Mouse (Mus musculus): ENCODE results near the gene Pcgf5.
"Not testable (repeated sequence)": the region's sequence is repeated elsewhere in the genome, so short reads cannot be mapped to it uniquely, and the experiment has no call there.

Pcgf5 gene

DNA sequence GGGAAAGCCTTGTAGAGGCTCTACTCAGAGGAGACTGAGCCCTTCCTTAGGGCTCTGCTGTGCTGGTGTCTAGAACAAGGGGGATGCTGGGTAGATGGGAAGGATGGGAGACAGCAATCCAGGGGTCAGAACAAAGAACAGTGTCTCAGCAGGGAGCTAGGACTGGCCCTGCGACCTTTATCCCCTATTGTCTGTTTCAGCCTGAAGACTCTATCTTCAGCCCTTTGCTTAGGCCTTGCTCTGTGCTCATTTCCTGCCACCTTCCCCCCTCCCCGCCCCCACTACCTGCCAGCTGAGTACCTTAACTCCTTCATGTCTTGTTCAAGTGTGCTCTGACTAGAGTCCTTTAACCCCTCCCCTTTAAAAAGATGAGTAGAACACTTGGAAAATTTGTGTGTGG is 36.3 kb downstream of the Pcgf5 start:
- DNase-seq (ENCODE audit: low spot score in 2 of 2), result no peak

DNA sequence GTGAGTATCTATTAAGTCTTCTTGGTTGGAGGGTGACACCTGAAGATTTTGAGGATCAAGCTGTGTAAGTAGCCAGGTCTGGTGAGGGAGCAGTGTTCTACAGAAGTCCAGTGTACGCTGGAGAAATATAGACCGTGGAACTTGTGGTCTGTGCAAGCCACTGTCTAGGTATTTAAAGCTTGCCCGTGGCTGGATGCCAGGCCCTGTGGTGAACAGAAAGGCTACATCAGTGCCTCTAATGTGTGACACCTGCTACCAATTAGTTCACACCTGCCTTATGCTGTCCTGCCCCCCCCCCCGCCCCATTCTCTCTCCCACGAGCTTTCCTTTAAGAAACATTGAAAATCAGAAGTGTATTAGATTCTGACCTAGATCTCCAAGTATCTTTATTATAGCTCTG is 40.4 kb downstream of the Pcgf5 start:
- no peak for DNase-seq (ENCODE audit: low spot score in 2 of 2)

DNA sequence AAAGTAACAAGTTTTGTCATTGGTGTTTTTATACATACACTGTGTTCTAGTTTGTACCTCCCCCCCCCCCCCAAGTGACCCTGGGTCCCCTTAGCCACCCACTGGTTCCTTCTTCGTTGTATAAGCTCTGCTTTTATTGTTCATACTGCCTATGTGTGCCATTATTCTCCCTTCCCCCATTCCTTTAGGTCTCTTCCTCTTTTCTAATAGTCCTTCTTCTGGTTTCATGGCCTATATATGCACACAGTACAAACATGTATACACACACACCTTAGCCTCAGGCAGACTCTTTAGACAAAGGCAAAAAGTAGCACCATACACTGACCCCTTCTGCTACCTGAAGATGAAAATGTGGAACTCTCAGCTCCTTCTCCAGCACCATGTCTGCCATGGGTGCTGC is 42.6 kb downstream of the Pcgf5 start:
- DNase-seq (ENCODE audit: low spot score in 2 of 2), result no peak

DNA sequence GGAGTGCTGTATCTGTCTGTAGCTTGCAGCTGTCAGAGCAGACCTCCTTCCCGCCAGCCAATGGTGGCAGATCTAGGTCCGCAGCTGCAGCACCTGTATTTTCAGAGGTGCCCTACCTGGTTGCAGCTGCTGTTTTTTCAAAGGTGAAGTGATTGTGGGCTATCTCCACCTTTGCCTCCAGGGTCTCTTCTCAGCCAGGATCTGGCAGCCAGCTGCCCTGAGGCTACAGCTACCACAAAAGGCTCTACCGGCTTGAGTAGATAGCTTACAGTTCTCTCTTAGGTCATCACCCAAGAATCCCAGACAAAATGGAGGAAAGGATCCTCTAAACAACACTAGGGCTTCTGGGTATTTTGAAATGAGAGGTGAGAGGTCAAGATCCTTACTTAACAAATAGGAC is 50.4 kb downstream of the Pcgf5 start:
- no peak for DNase-seq (ENCODE audit: low spot score in 2 of 2)

DNA sequence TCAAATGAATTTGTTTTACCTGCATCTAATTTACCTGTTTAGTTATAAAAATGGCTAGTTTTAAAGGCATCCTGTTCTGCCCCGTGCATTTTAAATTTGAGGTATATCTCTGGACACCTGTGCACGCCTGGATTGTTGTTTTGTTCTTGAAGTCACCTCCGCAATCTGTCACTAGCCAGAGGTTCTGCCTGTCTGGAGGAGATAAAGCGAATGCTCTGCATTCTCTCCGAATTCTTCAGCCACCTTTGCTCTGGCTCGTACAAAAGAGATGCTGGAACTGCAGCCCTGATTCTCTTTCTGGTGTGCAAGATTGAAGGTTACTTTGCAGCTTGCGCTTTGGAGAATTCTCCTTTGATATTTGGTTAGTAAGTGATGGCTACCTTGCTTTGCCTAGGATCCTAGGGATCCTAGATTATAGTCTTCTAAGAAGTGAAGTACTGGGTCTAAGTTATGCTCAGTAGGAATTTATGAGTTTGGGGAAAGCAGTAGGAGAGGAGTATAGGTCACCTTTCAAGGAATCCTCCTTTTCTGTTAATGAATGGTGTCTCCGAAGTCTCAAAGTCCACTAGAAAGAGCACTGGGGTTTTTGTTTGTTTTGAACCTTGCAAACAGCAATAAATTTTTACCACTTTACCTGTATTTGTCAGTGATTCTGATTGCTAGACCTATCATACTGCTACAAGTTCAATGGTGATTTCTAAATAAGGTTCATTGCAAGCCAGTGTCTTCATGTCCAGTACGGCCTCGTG is 60.4 kb downstream of the Pcgf5 start:
- DNase-seq (ENCODE audit: low spot score in 2 of 2), result no peak

DNA sequence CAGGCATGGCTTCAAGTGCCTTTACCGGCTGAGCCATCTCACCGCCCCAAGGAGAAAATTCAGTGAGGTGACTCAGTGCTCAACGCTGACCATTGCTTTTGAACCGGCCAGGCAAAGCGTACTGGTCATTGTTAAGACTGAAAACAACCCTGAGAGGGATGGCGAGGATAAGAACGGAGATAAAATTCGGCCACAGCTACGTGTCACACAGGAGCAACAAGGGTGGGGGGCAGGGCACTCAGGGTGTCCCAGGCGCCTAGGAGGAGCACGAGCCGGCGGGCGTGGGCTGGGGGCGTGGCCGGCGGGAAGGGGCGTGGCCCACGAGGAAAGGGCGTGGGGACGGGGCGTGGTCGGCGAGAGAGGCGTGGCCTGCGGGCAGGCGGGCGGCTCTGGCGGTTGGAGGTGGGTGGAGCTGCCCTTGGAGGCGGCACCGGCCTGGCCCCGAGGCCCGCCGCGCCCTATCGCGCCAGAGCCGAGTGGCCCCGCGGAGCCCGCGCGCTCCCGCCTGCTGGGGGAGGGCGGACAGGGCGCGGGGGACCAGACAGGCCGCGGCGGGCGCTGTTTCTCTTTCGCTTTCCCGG is 61.3 kb downstream of the Pcgf5 start:
- peak; percentile 68 to 85 for DNase-seq (ENCODE audit: low spot score in 2 of 2)

DNA sequence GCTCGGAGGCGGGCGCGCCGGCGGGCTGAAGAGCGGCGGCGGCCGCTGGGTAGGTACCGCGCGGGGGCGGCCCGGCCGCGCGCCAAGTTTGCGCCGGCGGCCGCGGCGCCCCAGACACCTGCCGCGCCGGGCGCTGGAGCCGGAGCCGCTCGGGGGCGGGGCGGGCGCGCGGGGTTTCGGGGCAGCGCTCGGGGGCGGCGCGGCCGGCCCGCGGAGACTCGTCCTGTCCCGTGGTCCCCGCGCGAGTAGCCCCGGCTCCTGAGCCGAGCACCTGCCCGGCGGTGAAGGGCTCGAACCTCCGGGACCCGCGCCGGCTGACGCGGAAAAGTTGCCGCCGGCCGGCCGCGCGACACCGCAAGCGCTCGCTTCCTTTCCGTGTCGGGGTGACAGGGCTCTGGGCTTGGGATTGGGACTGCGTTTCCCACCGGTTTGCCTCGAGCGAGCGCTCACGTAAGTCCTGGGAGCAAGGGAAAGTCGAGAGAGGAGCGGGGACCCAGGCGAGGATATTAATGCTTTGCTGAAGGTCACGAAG is 61.8 kb downstream of the Pcgf5 start:
- peak in 1 of 2 experiments; percentile 29 for DNase-seq (ENCODE audit: low spot score in 2 of 2)

DNA sequence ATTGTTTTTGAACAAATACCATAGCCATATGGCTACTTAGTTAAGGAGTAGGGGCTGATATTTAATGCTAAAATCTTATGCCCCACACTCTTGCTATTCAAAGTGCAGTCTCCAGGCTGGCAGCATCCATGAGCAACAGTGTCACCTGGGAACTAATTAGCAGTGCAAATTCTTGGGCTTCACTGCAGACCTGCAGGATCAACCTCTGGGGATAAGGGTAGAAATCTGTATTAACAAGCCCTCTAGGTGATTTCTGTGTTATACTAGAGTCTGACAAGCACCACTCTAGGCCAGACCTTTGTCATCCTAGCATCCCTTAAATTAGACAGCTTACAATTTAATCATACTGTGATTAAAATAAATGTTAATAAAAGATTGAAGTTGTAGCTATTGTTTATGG is 71.8 kb downstream of the Pcgf5 start:
- no peak for DNase-seq (ENCODE audit: low spot score in 2 of 2)

DNA sequence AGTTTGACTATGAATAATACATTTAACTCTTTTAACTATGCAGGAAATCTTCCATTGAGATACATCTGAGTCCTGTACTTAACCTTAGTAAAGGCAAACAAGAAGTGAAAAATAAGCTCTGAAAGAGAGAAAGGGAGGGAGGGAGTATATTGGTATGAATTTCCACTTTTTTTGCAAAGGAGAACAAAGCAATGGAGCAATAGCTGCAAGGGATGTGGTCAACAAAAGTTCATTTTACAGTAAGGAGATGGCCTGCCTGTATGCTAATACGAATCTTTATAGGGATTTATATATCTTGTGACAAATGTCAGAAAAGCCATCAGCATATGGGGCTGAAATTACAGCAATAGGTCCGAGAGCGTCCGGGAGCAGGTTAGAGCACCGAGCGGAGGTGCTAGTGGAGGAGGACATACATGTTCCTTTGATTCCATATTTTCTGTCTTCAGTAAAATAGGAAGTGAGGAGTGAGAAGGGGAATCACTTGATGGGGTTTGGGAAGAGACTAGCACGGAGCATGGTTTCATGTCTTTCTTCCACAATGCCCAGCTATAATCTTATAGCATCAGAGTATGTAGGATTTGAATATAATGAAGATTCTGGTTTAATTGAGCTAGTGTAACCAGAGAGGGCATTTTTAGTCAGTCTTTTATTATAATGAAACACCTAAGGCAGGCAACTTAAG is 79.2 kb downstream of the Pcgf5 start:
- DNase-seq (ENCODE audit: low spot score in 2 of 2), result no peak

DNA sequence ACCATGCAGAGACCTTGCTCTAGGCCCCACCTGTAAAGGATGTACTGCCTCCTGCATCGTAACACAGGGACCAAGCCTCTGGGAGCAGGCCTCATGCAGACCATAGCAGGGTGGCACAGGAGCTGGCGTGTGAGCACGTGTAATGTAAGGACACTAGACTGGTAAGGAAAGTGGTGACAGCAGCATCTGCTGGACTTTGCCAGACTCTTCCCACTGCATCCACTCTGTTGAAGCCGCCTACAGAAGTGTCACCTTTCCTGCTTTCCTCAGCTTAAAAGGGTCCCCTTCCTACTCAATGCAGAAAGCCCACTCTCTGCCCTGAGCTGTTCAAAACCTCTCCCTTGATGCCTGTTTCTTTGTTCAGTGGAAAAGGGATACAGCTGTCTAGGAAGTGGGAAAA is 80.0 kb downstream of the Pcgf5 start:
- DNase-seq (ENCODE audit: low spot score in 2 of 2), result no peak

DNA sequence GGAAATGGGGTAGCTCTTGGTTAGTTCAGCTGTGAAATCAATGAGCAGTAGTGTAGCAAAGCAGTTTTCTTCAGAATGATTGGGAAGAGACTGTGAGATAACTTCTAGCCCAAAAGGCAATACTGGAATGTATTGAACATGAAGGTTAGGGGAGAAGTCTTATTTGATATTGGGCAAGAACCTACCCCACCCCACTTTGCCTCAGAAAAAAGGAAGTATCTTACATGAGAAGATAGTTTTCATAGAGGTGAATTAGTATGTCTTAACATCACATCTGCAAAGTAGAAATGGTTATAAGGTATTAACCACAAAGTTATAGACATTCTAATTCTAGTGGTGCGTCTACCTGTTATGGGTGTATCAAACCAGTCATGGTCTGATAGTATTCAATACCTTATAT is 81.2 kb downstream of the Pcgf5 start:
- no peak for DNase-seq (ENCODE audit: low spot score in 2 of 2)

DNA sequence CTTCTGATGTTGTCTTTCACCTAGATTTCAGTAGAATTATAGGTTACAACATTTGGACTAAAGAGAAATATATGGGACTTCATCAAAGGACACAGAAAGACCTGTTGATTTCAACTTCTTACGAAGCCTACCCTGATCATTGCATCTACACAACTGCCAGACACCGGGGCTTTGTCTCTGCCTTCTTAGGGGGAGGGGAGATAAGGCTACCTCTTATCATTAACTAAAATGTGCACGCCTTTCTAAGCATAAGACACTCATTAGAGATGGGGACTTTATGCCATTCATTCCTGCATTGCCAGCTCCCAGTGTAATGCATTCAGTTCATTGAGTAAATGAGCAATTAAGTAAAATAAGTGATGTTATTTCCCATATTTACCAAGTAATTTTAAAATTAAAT is 85.1 kb downstream of the Pcgf5 start:
- no peak for DNase-seq (ENCODE audit: low spot score in 2 of 2)

DNA sequence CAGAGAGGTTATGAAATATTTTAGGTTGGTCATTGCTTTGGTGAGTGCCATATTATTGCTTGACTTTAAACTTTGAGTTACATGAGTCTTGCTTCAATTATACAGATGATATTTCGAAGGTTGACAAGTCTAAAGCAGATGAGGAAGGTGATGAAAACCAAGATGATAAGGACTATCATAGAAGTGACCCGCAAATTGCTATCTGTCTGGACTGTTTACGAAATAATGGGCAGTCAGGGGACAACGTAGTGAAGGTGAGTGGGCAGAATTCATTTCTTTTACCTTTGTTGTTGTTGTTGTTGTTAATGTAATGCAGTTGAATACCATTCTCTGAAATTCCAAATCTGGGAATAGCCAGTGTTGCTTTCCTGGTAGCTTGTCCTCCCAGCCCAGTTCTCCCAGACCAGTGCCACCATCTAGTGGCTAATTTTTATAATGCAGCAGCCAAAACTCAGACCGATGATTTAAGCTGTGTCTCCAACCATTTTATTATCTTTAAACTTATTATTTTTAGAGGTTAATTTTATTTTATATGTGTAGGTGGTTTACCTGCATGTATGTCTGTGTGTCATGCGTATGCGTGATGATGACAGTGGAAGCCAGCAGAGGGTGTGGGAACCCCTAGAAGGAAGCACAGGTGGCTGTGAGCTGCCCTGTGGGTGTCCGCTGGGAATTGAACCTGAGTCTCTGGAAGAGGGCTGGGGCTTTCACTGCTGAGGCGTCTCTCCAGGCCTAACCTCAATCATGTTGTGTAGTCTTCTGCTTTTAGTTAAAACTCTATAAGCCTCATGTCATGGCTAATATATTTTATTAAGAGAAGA is 92.0 kb downstream of the Pcgf5 start:
- peak in 1 of 2 experiments; percentile 58 for DNase-seq (ENCODE audit: low spot score in 2 of 2)

DNA sequence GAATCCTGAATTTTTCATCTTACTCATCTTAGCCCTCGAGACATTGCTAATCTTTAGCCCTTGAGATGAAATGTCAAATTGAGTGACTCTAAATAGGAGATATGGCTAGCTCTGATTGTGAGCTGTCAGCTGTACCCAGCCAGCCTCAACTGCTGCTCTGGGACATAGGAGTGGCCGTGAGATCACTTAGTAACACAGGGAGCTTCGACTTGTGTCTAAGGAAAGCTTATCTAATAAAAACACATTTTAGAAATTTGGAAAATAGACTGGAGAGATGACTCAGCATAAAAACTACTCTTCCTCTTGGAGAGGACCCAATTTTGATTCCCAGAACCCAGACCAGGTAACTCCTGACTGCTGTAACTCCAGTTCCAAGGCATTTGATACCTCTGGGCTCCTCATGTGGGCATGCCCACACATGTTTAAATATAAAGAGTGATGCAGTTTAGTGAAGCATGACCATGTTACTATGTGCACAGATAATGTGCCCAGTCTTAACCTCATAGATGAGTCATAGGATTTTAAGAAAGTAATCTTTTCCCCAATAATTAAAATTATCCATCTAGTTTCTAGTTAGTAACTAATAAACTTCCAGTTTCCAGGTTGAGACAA is 103.0 kb downstream of the Pcgf5 start:
- DNase-seq (ENCODE audit: low spot score in 2 of 2), result no peak

DNA sequence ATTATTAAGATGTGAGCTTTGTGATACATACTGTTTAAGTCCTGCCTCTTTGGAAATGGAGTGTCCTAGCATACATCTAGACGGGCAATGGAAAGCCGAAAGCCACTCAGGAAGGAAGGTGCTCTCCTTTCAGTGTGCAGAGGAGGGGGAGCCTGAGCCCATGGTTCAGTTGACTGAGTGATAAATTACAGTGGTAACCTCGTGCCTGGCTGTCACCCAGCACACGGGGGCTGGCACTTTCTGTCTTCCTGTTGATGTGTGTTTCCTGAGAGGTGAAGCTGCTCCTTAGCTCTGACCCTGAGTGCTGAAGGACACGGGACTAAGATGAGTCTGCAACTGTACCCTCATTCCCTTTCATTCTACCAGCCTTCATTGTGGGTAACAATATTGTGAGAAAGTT is 103.6 kb downstream of the Pcgf5 start:
- DNase-seq (ENCODE audit: low spot score in 2 of 2), result no peak

DNA sequence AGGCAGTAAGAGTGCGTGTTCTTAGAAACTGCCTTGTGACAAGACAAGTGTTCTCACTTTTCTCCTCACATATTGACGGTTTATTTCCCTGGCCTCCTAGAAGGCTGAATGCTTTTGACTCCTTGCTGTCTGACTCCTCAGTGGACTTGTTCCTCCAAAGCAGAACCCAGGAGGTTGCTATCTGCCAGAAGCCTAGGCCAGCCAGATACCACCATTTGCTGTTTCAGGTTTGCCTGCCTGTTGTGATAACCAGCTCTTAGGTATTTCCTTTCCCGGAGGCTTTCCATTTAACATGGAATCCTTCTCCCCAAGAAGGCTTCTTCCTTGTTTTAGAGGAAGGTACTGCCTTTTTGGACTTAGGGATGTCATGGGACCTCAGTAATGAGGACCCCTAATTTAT is 104.1 kb downstream of the Pcgf5 start:
- DNase-seq (ENCODE audit: low spot score in 2 of 2), result not testable (repeated sequence)

DNA sequence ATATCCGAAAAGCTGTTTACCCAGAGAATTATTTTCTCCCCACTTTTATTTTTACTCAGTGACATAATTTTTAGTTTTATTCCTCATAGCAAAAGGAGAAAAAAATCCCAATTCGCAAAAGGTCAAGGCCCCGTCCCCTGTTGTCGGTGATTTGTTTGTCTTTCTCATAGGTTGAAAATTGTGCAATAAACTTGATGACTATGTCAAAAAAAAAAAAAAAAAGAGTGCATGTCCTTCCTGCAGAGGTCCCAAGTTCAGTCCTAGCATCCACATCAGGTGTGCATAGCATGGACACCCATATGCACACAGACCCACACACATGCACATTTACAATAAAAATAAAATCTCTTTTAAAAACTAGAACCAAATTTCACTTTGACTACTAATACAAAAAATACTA is 105.3 kb downstream of the Pcgf5 start:
- no peak for DNase-seq (ENCODE audit: low spot score in 2 of 2)

DNA sequence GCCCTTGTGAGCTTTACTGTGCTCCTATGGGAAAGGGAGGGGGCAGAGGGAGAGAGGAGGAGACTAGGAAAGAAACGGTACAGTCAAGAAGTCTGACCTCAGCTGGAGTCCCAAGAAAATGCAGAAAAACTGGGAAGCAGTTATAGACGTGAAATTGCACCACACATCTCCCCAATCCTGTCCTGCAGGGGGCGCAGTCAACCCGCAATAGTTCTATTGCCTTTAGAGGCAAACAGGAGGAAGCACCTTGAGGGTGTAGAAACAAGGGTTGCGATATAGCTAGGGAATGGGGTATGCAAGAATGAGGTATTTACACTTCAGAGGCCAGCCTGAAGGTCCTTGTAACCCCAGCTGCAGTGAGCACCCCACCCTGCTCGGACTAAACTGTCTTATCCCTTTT is 122.0 kb downstream of the Pcgf5 start:
- DNase-seq (ENCODE audit: low spot score in 2 of 2), result peak in 1 of 2 experiments; percentile 85

DNA sequence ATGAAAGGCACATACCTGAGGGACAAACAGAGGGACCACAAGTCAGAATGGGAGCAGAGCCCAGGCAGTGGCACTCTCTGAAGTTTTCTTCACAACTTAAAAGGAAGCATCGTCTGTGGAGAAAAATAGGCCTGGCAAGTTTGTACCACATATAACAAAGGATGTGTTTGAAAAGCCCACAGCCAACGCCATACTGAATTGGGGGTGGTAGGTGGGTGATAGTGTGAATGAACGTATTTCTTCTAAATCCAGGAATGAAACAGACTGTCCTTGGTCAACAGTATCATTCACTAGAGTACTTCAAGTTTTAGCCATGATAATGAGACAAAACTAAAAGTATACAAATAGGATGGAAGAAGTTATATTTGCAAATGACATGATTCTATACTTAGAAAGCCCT is 123.2 kb downstream of the Pcgf5 start:
- peak in 1 of 2 experiments; percentile 26 for DNase-seq (ENCODE audit: low spot score in 2 of 2)

DNA sequence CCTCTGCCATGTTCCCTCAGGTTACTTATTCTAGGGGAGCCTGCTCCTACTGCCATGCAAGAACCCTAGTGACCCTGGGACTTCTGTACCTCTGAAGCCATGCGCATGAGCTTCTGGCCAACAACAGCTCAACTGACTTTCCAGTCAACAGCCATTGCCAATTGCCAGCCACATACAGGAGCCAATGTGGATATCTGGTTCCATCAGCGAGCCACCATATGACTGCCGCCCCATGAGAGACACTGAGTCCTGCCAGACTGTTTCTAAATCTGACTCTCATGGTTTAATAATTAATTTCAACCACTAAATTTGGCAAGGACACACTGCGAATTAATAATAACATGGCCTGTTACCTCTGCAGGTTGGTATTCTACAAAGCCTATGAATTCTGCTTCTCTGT is 128.5 kb downstream of the Pcgf5 start:
- no peak for DNase-seq (ENCODE audit: low spot score in 2 of 2)

DNA sequence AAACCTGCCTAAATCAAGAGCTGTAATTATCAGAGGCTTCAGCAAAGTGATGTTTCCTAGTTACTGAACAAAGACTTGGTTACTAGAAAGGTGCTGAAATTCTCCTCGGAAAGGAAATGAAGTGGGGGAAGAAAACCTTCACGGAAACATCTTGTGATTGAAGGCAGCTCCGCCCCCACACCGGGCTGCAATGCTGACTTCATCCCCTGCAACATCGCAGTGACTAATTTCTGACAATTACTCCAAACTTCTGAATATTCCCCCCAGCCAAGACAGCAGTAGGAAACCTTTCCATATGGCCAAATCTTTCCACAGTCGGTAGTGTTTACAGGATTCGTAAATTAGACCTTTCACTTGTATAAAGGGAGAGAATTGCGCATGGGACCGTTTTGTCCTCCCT is 129.0 kb downstream of the Pcgf5 start:
- DNase-seq (ENCODE audit: low spot score in 2 of 2), result peak; percentile 15 to 56

DNA sequence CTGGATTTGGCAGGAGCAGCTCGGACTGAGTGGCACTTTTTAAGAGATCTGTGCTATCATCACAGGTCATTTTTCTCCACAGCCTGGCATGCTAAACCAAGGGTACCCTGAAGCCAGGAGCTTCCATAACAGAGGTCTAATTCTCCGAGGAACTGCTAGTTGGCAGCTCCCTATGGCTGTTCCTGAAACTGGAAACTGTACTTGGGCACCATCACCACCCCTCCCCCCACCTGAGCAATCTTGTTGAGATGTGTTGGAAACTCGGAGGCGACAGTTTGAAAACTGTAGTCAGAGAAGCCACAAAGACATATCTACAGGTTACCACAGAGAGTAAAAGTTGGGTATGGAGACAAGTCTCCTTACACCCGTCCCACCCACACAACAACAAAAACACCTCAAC is 129.6 kb downstream of the Pcgf5 start:
- no peak for DNase-seq (ENCODE audit: low spot score in 2 of 2)
